Mouse (Mus musculus) monocyte, adult 59 days (primary cell): ENCODE measurements around the gene Inpp4b. TPM values are rescaled to one million over a fixed set of nuclear protein-coding genes. Genes with fewer than 3 reads are reported as not detected.

Experiments
- total RNA-seq, 2 experiments: library from RNA; stranded (reverse); gene quantifications; one replicate each; pipeline ENCODE4 v1.2.4; 2023

Gene Inpp4b
- total RNA-seq = 10 to 100 TPM; 10.9 to 12.5 TPM

GRCm38 (mm10) chr8:81342236-81342998 is at the start of gene Inpp4b:
Gene Inpp4b, plus strand, starts transcription at chr8:81342556.

